Mouse (Mus musculus): ENCODE measurements around the gene Matn3. TPM values are rescaled to one million over a fixed set of nuclear protein-coding genes. Genes with fewer than 3 reads are reported as not detected.

Gene Matn3
- polyA plus RNA-seq, 1 experiment, result 0.01 TPM

DNA sequence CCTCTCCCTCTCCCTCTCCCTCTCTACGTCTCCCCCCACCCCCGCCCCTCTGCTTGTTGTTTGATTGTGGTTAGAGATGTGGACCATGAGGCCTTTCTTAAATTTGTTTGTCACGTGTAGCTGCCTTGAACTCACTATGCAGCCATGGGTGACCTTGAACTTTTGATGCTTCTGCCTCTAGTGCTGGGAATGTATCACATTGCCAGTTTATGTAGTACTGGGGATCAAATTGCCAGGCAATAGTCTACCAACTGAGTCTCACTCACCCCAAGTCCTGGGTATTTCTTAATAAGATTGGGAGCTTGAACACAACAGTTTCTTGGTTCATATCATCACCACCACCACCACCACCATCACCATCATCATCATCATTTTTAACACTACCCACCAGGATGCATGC, 73.3 kb downstream of the Matn3 start:
- no peak for DNase-seq (ENCODE audit: low spot score)

Other genes with a start within 250 kb of the Matn3 start
- gene Sdc1, start 176.6 kb upstream of the Matn3 start, polyA plus RNA-seq (2012; rRNA removed), result 231 TPM in 2 replicates
- gene Laptm4a, start 26.3 kb upstream of the Matn3 start, polyA plus RNA-seq (2012; rRNA removed), result 786 and 857 TPM in 2 replicates
- 10.5 and 12.2 TPM in 2 replicates for gene Wdr35, start 26.0 kb downstream of the Matn3 start, polyA plus RNA-seq (2012; rRNA removed)
- 8.0 and 9.2 TPM in 2 replicates for gene Ttc32, start 82.1 kb downstream of the Matn3 start, polyA plus RNA-seq (2012; rRNA removed)